Comparison of ENCODE assay signal across 17 mouse cellular contexts in genomic region chr11:114486455-114486854, GRCm38 (mm10).
DNase-seq lines count a peak whose midpoint lies in the region; ATAC-seq and TF ChIP-seq lines count a peak whose summit lies in the region.
"Had no signal": no experiment of that assay in that cellular context is flagged by ENCODE, and none has a peak within 500 bp of the region (broad histone marks: within the 10 kb centered on the region; RNA-seq: fewer than 3 reads in every experiment).

No protein-coding gene starts in this region.

- no peak overlapping the region for H3K4me3 ChIP-seq in lung, embryonic 14.5 days (ENCODE audit: low read depth, low read length)
- H3K4me3 ChIP-seq in stomach, embryonic 15.5 days (replicated peaks), result no peak overlapping the region
- no peak overlapping the region for H3K4me3 ChIP-seq in heart, adult 2 months
- H3K4me3 ChIP-seq: embryonic facial prominence, embryonic 15.5 days; heart, embryonic 15.5 days; limb, embryonic 15.5 days; midbrain, embryonic 10.5 days had no signal

- H3K9ac ChIP-seq in lung, embryonic 14.5 days, result no peak overlapping the region
- no peak overlapping the region for H3K9ac ChIP-seq in stomach, embryonic 15.5 days
- H3K9ac ChIP-seq in heart, adult 2 months (ENCODE audit: low read depth, low read length), result no peak overlapping the region
- H3K9ac ChIP-seq: embryonic facial prominence, embryonic 15.5 days; heart, embryonic 15.5 days; hindbrain, embryonic 14.5 days; limb, embryonic 15.5 days had no signal

- peak; percentile 47; the same call in 1 of the 2 replicates for ATAC-seq in lung, embryonic 14.5 days (ENCODE audit: insufficient read depth)
- ATAC-seq in stomach, embryonic 15.5 days (ENCODE audit: insufficient read depth, low FRiP score, low read depth), result peak; percentile 40; the same call in 1 of the 2 replicates

- H3K27ac ChIP-seq in lung, embryonic 14.5 days (ENCODE audit: low read depth), result no peak overlapping the region
- no peak overlapping the region for H3K27ac ChIP-seq in stomach, embryonic 15.5 days
- H3K27ac ChIP-seq in heart, adult 2 months, result no peak overlapping the region
- H3K27ac ChIP-seq: embryonic facial prominence, embryonic 15.5 days; heart, embryonic 15.5 days; hindbrain, embryonic 14.5 days; limb, embryonic 15.5 days; midbrain, embryonic 10.5 days had no signal

- no peak for TF ChIP-seq CTCF in lung, embryonic 14.5 days (IDR thresholded peaks at IDR 0.05; ENCODE audit: low read depth)
- TF ChIP-seq CTCF in heart, adult 2 months (IDR thresholded peaks at IDR 0.05), result no peak

- H3K4me1 ChIP-seq in lung, embryonic 14.5 days (ENCODE audit: insufficient read depth), result peaks cover 12% of the 10 kb centered on the region
- H3K4me1 ChIP-seq in stomach, embryonic 15.5 days, result 0 out of 2 replicates have a peak, but pooled peaks cover 3% of the 10 kb centered on the region
- H3K4me1 ChIP-seq in heart, adult 2 months (ENCODE audit: control insufficient read depth, insufficient read depth, low read length), result no peaks in the 10 kb centered on the region

- H3K79me2 ChIP-seq in heart, adult 2 months (replicated peaks; ENCODE audit: control insufficient read depth, insufficient read depth, low read length), result no peaks in the 10 kb centered on the region

- H3K27me3 ChIP-seq in lung, embryonic 14.5 days (ENCODE audit: insufficient read depth, low read length), result no peaks in the 10 kb centered on the region
- H3K27me3 ChIP-seq in stomach, embryonic 15.5 days (replicated peaks), result 0 out of 2 replicates have a peak, but pooled peaks cover 8% of the 10 kb centered on the region
- H3K27me3 ChIP-seq in heart, adult 2 months (ENCODE audit: control insufficient read depth, insufficient read depth, low read length), result no peaks in the 10 kb centered on the region; the same call in 1 of the 2 replicates

- no peaks in the 10 kb centered on the region for H3K36me3 ChIP-seq in lung, embryonic 14.5 days (ENCODE audit: insufficient read depth)
- no peaks in the 10 kb centered on the region for H3K36me3 ChIP-seq in stomach, embryonic 15.5 days
- H3K36me3 ChIP-seq in heart, adult 2 months (ENCODE audit: control insufficient read depth, insufficient read depth, low read length), result no peaks in the 10 kb centered on the region
- H3K36me3 ChIP-seq: embryonic facial prominence, embryonic 15.5 days; heart, embryonic 15.5 days; limb, embryonic 15.5 days; midbrain, embryonic 10.5 days had no signal

- intact Hi-C loops in heart, adult 2 months (cut with DNase I), result no loop called here

- TF ChIP-seq POLR2A in heart, adult 2 months (IDR thresholded peaks at IDR 0.05; ENCODE audit: insufficient read depth, low read depth, low read length), result no peak

- H3K4me2 ChIP-seq in lung, embryonic 14.5 days, result no peak overlapping the region
- H3K4me2 ChIP-seq in stomach, embryonic 15.5 days, result no peak overlapping the region
- H3K4me2 ChIP-seq: embryonic facial prominence, embryonic 15.5 days; heart, embryonic 15.5 days; hindbrain, embryonic 14.5 days; limb, embryonic 15.5 days had no signal

- no peaks in the 10 kb centered on the region for H3K9me3 ChIP-seq in lung, embryonic 14.5 days (ENCODE audit: low read depth, low read length)
- no peaks in the 10 kb centered on the region for H3K9me3 ChIP-seq in stomach, embryonic 15.5 days
- H3K9me3 ChIP-seq: embryonic facial prominence, embryonic 15.5 days; heart, embryonic 15.5 days; limb, embryonic 15.5 days; midbrain, embryonic 10.5 days had no signal

- DNase-seq in cerebellum, adult 11 months, result peak; percentile 69
- DNase-seq in cerebellum, postnatal 4 days (ENCODE audit: low spot score in 2 of 2), result no peak
- peak; percentile 46 for DNase-seq in lung, embryonic 14.5 days
- no peak for DNase-seq in lung, postnatal 25 days (ENCODE audit: low spot score)
- peak; percentile 70 for DNase-seq in cerebellum, adult 8-10 months
- DNase-seq in c-Kit-positive CD71-positive TER-119-positive erythroid progenitor cells, embryonic 14.5 days (ENCODE audit: low spot score), result no peak
- no peak for DNase-seq in heart, adult 2 months
- DNase-seq: adrenal gland, adult 8-10 months; lung, postnatal 10 days; right cerebral cortex, postnatal 4 days; thymus, postnatal 25 days had no signal

- WGBS in lung, embryonic 14.5 days, result 8% methylated on average over 8 of the region's 8 CpGs
- 18% methylated on average over 8 of the region's 8 CpGs for WGBS in stomach, embryonic 15.5 days
- 36% methylated on average over 8 of the region's 8 CpGs for WGBS in heart, adult 2 months

- TF ChIP-seq EP300 in heart, adult 2 months (IDR thresholded peaks at IDR 0.05; ENCODE audit: insufficient read depth, low read depth, low read length), result no peak

Comparison
In these comparisons a context has a peak if more than half of its experiments do, and no peak if none do; other contexts are left out.
1. DNase-seq: peak in cerebellum, adult 11 months (single experiment), lung, embryonic 14.5 days (single experiment) and cerebellum, adult 8-10 months (single experiment); none in cerebellum, postnatal 4 days (0 of 2), lung, postnatal 25 days (single experiment), c-Kit-positive CD71-positive TER-119-positive erythroid progenitor cells, embryonic 14.5 days (single experiment) and heart, adult 2 months (0 of 2).